Mouse (Mus musculus) midbrain, embryonic 10.5 days (tissue): ENCODE data around the gene Rrm2. TPM values are rescaled to one million over a fixed set of nuclear protein-coding genes. Genes with fewer than 3 reads are reported as not detected.

Experiments
- DNase-seq: peaks from one replicate; pipeline ENCODE4 v3.0.0-alpha.2; 2017; ENCODE audit warnings: low spot score
- H3K27ac ChIP-seq: fragments of 300-500 bp; sonication (generic); replicated peaks from 2 replicates; pipeline ENCODE4 v1.5.1; 2016; ENCODE audit warnings: mild to moderate bottlenecking
- H3K27me3 ChIP-seq: fragments of 300-500 bp; sonication (generic); 2 replicates; pipeline ENCODE4 v1.6.1; 2016; ENCODE audit warnings: low read depth, mild to moderate bottlenecking; ENCODE audit not compliant: poor library complexity, severe bottlenecking
- H3K36me3 ChIP-seq: fragments of 300-500 bp; sonication (generic); 2 replicates; pipeline ENCODE4 v1.6.1; 2016; ENCODE audit warnings: mild to moderate bottlenecking, moderate library complexity
- H3K4me1 ChIP-seq: fragments of 300-500 bp; sonication (generic); 2 replicates; pipeline ENCODE4 v1.6.1; 2016
- H3K4me3 ChIP-seq: fragments of 300-500 bp; sonication (generic); 2 replicates; pipeline ENCODE4 v1.5.1; 2016; ENCODE audit warnings: mild to moderate bottlenecking, moderate library complexity
- H3K9me3 ChIP-seq: fragments of 300-500 bp; sonication (generic); replicated peaks from 2 replicates; pipeline ENCODE4 v1.6.1; 2016; ENCODE audit warnings: mild to moderate bottlenecking
- WGBS: fragments of 180-500 bp; shearing (Covaris S2); methylation state at CpG from one replicate; pipeline ENCODE4 v1.1.7; 2016; 5-methylcytosine and 5-hydroxymethylcytosine counted together
- polyA plus RNA-seq: library from polyadenylated mRNA; unstranded; fragments of >200 nt; fragmentation: Nextera tagmentation; extraction: Ambion mirVana; gene quantifications from 2 replicates; pipeline ENCODE4 v1.2.1, GENCODE M21; 2016

Rrm2 gene
- polyA plus RNA-seq, 1 experiment from 2014 or later: 813 TPM

DNA sequence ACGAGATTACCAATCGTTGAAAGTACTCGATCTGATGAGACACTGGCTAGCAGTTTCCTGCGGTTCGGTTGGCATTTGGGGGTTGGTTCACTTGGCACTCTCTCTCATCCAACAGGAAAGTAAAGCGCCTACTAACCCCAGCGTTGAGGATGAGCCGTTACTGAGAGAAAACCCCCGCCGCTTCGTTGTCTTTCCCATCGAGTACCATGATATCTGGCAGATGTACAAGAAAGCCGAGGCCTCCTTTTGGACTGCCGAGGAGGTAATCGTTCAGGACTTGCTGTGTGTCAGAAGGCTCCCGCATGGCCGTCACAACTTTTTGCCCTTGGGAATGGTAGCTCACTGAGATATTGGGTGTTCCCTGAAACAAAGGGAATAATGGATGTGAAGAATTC lies 780 bp downstream of the Rrm2 start:
- H3K4me1 ChIP-seq: peaks cover 58% of the 10 kb centered on the region
- DNase-seq: no peak
- H3K27ac ChIP-seq: peak overlapping the region; percentile 99
- H3K36me3 ChIP-seq: peaks cover 50% of the 10 kb centered on the region
- H3K4me3 ChIP-seq: peak overlapping the region; percentile 98
- no peaks in the 10 kb centered on the region for H3K9me3 ChIP-seq
- 2% methylated on average over 17 of the region's 17 CpGs for WGBS
- no peaks in the 10 kb centered on the region for H3K27me3 ChIP-seq

DNA sequence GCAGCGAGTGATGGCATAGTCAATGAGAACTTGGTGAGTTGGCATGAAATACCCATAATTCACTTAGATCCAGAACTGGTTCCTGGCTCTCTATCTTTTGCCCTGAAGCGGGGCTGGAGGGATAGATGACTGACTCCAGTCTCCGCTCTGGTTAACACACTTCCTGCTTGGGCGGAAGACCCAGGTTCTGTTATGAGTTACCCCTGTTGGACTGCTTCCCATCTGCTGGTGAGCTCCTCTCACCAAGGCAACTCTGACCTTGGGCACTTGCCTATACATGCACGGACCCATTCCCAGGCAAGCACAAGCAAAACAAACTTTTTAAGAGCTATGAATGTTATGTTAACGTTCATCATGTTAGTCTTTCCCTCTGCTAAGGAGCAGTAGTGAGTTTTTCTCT lies 1.4 kb downstream of the Rrm2 start:
- H3K27ac ChIP-seq: peak overlapping the region; percentile 99
- no peaks in the 10 kb centered on the region for H3K9me3 ChIP-seq
- 39% methylated on average over 6 of the region's 6 CpGs for WGBS
- H3K36me3 ChIP-seq: peaks cover 56% of the 10 kb centered on the region
- peaks cover 58% of the 10 kb centered on the region for H3K4me1 ChIP-seq
- no peaks in the 10 kb centered on the region for H3K27me3 ChIP-seq
- H3K4me3 ChIP-seq: peak overlapping the region; percentile 98
- DNase-seq: peak; percentile 27

DNA sequence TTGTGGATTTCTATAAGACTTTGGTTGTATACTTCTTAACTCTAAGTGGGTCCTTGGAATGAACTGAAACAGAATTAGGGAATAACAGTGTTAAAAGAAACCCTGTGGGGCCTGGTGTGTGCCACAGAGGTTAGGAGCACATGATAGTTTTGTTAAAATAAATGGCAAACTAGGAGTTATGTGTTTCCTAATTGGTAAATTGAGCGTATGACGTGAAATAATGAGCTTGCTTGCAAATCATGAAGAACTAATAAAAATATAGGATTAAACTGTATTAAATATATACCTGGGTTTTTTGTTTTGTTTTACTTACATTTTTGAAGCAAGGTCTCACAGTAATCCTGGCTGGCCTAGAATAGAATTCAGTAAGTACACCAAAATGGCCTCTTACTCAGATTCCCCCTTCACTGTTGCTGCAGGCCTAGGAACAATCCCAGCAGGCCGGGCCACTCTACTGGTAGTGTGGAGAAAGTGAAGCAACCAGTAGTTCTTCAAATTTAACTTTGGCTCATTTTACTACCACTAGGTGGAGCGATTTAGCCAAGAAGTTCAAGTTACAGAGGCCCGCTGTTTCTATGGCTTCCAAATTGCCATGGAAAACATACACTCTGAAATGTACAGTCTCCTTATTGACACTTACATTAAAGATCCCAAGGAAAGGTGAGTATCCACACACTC lies 1.9 kb downstream of the Rrm2 start:
- peak overlapping the region; percentile 99 for H3K27ac ChIP-seq
- peaks cover 58% of the 10 kb centered on the region for H3K4me1 ChIP-seq
- H3K9me3 ChIP-seq: no peaks in the 10 kb centered on the region
- WGBS: 51% methylated on average over 5 of the region's 5 CpGs
- peak; percentile 65 for DNase-seq
- peaks cover 61% of the 10 kb centered on the region for H3K36me3 ChIP-seq
- H3K4me3 ChIP-seq: peak overlapping the region; percentile 98
- no peaks in the 10 kb centered on the region for H3K27me3 ChIP-seq

DNA sequence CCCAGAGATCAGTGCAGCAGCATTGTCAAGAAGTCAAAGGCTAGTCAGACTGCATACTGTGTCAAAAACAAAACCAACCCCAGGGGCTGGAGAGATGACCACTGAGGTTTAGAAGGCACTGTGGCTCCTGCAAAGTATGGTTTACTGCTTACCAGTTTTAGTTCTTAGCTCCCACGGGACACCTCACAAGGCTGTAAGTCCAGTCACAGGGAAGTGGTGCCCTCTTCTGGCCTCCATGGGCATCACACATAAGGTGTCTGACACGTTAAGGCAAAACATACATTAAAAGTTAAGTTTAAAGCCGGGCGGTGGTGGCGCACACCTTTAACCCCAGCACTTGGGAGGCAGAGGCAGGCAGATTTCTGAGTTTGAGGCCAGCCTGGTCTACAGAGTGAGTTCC lies 2.6 kb downstream of the Rrm2 start:
- Histone ChIP-seq H3K4me1 (peaks cover 58% of the 10 kb centered on the region), H3K27me3 (no peaks in the 10 kb centered on the region), H3K36me3 (peaks cover 66% of the 10 kb centered on the region), H3K9me3 (no peaks in the 10 kb centered on the region), H3K27ac (peak overlapping the region; percentile 53; the same call in 1 of the 2 replicates), H3K4me3 (peak overlapping the region; percentile 98)
- WGBS: 76% methylated on average over 5 of the region's 5 CpGs
- DNase-seq: peak; percentile 53

DNA sequence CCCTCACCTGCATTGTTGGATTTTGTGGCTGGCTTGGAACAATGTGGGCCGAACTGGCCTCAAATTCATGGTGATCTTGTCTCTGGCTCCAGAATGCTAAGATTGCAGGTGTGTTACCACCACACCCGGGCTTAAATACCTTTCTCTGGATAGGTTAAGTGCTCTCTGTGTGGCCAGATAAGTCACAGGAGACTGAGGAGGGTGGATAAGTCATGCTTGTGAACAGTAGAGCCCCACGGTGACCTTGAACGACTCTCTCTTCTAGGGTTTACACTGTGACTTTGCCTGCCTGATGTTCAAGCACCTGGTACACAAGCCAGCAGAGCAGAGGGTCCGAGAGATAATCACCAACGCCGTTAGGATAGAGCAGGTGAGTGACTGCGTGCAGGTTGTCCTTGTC lies 4.4 kb downstream of the Rrm2 start:
- no peak for DNase-seq
- Histone ChIP-seq H3K9me3 (no peaks in the 10 kb centered on the region), H3K27ac (no peak overlapping the region), H3K36me3 (peaks cover 66% of the 10 kb centered on the region), H3K4me1 (peaks cover 48% of the 10 kb centered on the region), H3K27me3 (no peaks in the 10 kb centered on the region), H3K4me3 (peak overlapping the region; percentile 98)
- 92% methylated on average over 8 of the region's 8 CpGs for WGBS

DNA sequence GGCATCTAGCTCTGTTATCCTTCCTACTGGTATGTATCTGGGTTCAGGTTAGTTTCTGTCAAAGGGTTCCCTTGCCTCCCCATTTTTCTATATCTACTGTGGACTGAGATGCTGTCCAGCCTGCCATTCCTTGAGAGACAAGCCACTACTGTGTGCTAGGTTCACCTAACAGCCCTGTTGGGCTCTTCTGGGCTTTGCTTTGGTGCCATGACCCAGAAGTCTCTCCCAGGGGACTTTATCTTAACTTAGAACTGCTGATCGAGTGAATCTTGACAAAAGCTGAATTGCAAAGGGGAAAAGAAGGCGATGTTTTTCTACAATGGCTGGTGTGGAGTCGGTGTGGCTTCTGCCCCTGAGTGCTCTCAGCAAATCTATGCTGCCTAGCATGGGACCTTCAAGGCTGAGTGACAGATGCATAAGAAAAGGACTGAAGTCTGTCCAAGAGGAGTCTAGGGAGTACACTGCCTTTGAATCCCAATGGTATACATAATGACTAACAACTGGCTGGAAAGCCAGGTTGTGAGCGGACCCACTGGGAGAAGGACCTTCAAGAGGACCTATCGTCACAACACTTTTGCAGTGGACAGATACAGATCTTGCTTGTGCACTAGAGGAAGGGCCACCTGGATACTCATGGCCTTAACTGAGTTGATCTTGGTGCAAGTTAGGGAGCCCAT lies 6.7 kb downstream of the Rrm2 start:
- 74% methylated on average over 5 of the region's 5 CpGs for WGBS
- H3K27ac ChIP-seq: no peak overlapping the region
- no peaks in the 10 kb centered on the region for H3K27me3 ChIP-seq
- no peak for DNase-seq
- H3K36me3 ChIP-seq: peaks cover 57% of the 10 kb centered on the region
- peaks cover 41% of the 10 kb centered on the region for H3K4me1 ChIP-seq
- H3K4me3 ChIP-seq: no peak overlapping the region
- no peaks in the 10 kb centered on the region for H3K9me3 ChIP-seq

DNA sequence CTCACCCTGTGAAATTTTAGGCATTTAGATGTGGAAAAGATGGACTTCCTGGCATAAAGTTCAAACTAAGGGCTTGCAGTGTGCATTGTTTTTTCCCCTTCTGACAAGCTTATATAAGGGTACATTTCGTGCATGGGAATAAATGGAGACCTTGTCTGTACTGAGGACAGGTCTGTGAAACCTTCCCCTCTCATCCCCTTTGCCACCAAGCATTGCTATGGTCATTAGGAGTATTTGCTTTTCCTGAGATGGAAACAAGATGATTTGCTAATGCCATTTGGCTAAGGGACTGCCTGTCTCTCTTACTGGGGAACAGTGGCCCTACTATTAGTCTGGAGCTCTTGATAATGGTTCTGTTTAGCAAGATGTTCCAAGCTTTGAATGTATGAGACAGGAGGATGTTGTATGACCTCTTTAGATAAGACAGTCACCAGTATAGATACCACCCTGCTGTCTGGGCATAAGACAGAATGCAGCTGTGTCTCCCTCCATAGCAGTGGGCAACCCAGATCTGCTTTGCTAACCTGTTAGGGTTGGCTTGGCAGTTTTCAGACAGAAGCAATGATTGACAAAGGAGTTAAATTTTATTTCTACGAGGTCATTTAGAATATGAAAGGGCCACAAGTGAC lies 7.3 kb downstream of the Rrm2 start:
- no peaks in the 10 kb centered on the region for H3K9me3 ChIP-seq
- H3K4me3 ChIP-seq: no peak overlapping the region
- peaks cover 51% of the 10 kb centered on the region for H3K36me3 ChIP-seq
- peaks cover 35% of the 10 kb centered on the region for H3K4me1 ChIP-seq
- no peaks in the 10 kb centered on the region for H3K27me3 ChIP-seq
- 87% methylated on average over 2 of the region's 2 CpGs for WGBS
- no peak overlapping the region for H3K27ac ChIP-seq
- no peak for DNase-seq

DNA sequence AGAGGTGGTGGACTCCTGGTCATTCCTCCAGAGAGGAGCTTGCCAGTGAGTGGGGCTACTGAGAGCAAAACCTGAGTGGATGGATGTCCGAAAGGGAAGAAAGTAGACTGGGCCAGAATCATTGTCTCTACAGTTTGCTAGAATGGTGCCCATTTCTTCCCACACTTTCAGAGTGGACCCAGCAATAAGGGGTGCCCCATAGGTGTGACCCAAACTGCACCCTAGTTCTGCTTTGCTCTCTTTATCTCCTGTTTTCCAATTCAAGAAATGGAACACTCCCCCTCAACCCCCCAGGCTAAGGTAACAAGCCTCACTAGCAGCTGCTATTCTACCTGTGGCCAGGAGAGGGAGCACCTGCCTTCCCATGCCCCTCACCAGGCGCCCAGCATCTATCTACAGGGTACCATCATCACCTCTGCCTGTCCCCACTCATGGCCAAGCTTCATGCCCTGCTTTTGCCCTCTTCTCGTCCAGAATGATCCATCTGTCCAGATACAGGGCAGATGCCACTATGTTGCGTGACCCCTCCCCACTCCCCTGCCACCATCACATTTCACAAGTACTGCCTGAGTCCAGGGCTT lies 8.8 kb downstream of the Rrm2 start:
- Histone ChIP-seq H3K4me1 (peaks cover 21% of the 10 kb centered on the region), H3K4me3 (no peak overlapping the region), H3K27me3 (no peaks in the 10 kb centered on the region), H3K9me3 (no peaks in the 10 kb centered on the region), H3K27ac (no peak overlapping the region), H3K36me3 (peaks cover 36% of the 10 kb centered on the region)
- DNase-seq: peak; percentile 58
- WGBS: 51% methylated on average over 4 of the region's 4 CpGs

DNA sequence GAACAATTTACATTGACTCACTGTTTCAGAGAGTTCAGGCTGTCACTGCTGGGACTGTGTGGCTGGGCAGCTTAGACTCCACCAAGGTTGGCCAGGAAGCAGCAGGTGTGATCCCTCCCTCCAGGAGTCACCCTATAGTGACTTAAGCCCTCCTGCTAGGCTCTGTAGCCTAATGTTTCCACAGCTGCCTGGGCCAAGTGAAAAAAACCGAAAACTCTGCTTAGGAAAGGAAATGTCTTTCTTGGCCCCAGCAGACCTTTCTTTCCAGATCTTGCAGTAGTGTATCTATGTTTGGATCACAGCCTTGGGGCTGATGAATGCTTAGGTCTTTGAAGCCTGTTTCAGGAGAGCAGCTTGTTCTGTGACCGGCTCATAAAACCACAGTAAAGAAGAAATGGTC lies 15.4 kb downstream of the Rrm2 start:
- H3K9me3 ChIP-seq: peaks cover 8% of the 10 kb centered on the region; the same call in 1 of the 2 replicates
- 59% methylated on average over 2 of the region's 2 CpGs for WGBS
- H3K27ac ChIP-seq: no peak overlapping the region
- DNase-seq: no peak
- H3K36me3 ChIP-seq: no peaks in the 10 kb centered on the region
- H3K4me3 ChIP-seq: no peak overlapping the region
- no peaks in the 10 kb centered on the region for H3K27me3 ChIP-seq
- H3K4me1 ChIP-seq: peaks cover 11% of the 10 kb centered on the region

DNA sequence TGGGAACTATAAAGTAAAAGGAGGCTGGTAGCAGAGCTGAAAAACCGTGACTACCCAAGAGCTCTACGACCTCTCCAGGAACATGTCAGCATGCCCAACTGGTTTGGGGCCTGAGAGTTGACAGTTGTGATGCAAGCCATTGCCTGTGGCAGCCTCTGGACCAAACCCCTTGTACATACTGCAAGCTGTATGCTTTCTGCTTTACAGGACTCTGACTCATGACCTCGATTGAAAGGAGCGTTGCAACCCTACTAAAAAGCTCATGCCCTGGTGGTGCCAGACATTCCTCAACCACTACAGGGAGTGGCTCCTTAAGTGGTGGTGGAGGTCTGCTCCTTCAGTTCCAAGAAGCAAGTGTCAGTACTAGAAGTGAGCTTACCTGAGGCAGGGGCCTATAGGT lies 15.8 kb downstream of the Rrm2 start:
- peaks cover 9% of the 10 kb centered on the region; the same call in 1 of the 2 replicates for H3K9me3 ChIP-seq
- 82% methylated on average over 4 of the region's 4 CpGs for WGBS
- no peak overlapping the region for H3K4me3 ChIP-seq
- no peaks in the 10 kb centered on the region for H3K27me3 ChIP-seq
- DNase-seq: no peak
- no peaks in the 10 kb centered on the region for H3K36me3 ChIP-seq
- H3K4me1 ChIP-seq: peaks cover 11% of the 10 kb centered on the region
- peak overlapping the region; percentile 67 for H3K27ac ChIP-seq

DNA sequence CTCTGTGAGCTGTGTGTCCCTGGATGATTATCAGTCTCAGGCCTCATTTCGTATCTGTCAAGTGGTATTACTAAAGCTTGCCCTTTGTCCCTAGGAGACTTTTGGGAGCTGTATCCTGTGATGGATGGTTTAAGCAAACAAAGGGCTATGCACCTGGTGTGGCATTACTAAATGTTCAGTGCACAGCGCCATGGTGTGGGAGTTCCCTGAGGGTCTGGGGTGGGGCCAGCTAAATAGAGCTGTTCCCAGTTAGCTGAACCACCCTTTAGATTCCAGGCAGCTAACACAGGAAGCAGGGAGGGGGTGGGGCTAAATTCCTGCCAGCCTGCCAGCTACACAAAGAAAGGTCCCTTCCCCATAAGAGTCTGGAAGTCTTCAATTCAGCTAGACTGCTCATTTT lies 16.3 kb downstream of the Rrm2 start:
- H3K27me3 ChIP-seq: no peaks in the 10 kb centered on the region
- peaks cover 14% of the 10 kb centered on the region; the same call in 1 of the 2 replicates for H3K9me3 ChIP-seq
- H3K4me1 ChIP-seq: peaks cover 11% of the 10 kb centered on the region
- H3K27ac ChIP-seq: peak overlapping the region; percentile 67
- H3K4me3 ChIP-seq: no peak overlapping the region
- WGBS: 42% methylated on average over 2 of the region's 2 CpGs
- DNase-seq: peak; percentile 34
- no peaks in the 10 kb centered on the region for H3K36me3 ChIP-seq

DNA sequence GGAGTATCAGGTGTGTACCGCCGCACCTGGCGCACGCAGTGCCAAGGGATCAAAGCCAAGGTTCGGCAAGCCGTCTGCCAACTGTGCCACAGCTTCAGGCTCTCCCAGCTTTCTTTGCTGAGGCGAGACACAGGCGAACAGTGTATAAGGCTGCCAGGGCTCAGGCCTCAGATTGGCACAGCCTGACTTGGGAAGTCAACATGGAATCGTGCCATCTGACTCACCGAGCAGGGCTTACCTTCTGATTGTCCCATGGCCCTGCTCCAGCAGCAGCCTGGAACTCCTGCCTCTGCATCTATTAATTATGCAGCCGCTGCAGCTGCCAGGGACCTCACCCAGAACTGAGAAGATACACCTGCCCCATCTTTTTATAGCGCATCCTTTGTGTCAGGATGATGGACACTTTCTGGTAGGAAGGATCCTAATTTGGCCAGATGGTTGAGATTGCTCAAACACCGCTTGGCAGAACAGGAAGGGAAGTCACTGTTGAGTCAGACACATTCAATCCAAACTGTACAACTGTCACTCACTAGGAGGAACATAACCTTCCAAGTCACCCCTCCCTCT lies 26.9 kb downstream of the Rrm2 start:
- 92% methylated on average over 13 of the region's 13 CpGs for WGBS
- Histone ChIP-seq H3K27ac (no peak overlapping the region), H3K36me3 (no peaks in the 10 kb centered on the region), H3K4me3 (no peak overlapping the region), H3K27me3 (no peaks in the 10 kb centered on the region), H3K9me3 (no peaks in the 10 kb centered on the region), H3K4me1 (no peaks in the 10 kb centered on the region)
- DNase-seq: no peak
